Mouse (Mus musculus) liver, adult 2 months (tissue): ENCODE data around the gene Med11. TPM values are rescaled to one million over a fixed set of nuclear protein-coding genes. Genes with fewer than 3 reads are reported as not detected.
"Not testable (repeated sequence)": the region's sequence is repeated elsewhere in the genome, so short reads cannot be mapped to it uniquely, and the experiment has no call there.

Source experiments
- DNase-seq: peaks from one replicate; pipeline ENCODE4 v3.0.0-alpha.2; 2011; ENCODE audit warnings: low read depth, low spot score; ENCODE audit errors: extremely low read depth
- H3K27ac ChIP-seq: fragments of 200-500 bp; replicated peaks from 2 replicates; pipeline ENCODE4 v1.5.1; 2012; ENCODE audit warnings: low read depth, mild to moderate bottlenecking, control low read depth, inconsistent platforms, low read length; ENCODE audit not compliant: insufficient read depth
- H3K27me3 ChIP-seq: fragments of 200-500 bp; 2 replicates; pipeline ENCODE4 v1.6.1; 2012; ENCODE audit warnings: mild to moderate bottlenecking, moderate library complexity, low read length, inconsistent platforms; ENCODE audit not compliant: control insufficient read depth, insufficient read depth
- H3K36me3 ChIP-seq: fragments of 200-500 bp; 2 replicates; pipeline ENCODE4 v1.6.1; 2012; ENCODE audit warnings: low read length, inconsistent platforms; ENCODE audit not compliant: control insufficient read depth, insufficient read depth
- H3K4me1 ChIP-seq: fragments of 200-500 bp; 2 replicates; pipeline ENCODE4 v1.6.1; 2011; ENCODE audit warnings: low read length; ENCODE audit not compliant: control insufficient read depth, insufficient read depth
- H3K4me3 ChIP-seq: fragments of 200-500 bp; 2 replicates; pipeline ENCODE4 v1.5.1; 2011; ENCODE audit warnings: low read depth, mild to moderate bottlenecking, control low read depth, low read length, moderate library complexity; ENCODE audit not compliant: insufficient read depth
- H3K79me2 ChIP-seq: fragments of 200-500 bp; 2 replicates; pipeline ENCODE4 v1.6.1; 2012; ENCODE audit warnings: inconsistent platforms, mild to moderate bottlenecking, low read length, moderate library complexity; ENCODE audit not compliant: control insufficient read depth, insufficient read depth
- H3K9ac ChIP-seq: fragments of 200-500 bp; 2 replicates; pipeline ENCODE4 v1.6.1; 2012; ENCODE audit warnings: low read depth, mild to moderate bottlenecking, control low read depth, inconsistent platforms, low read length
- CTCF ChIP-seq: fragments of 200-500 bp; IDR thresholded peaks from 2 replicates; pipeline ENCODE4 v1.5.1; 2011; ENCODE audit warnings: low read depth, low read length, control low read depth
- POLR2A ChIP-seq: fragments of 200-500 bp; IDR thresholded peaks from 2 replicates; pipeline ENCODE4 v1.6.1; 2011; ENCODE audit warnings: low read length, control low read depth; ENCODE audit not compliant: insufficient read depth; ENCODE audit errors: extremely low read depth
- WGBS: fragments of 180-500 bp; shearing (Covaris S2); methylation state at CpG from one replicate; pipeline ENCODE4 v1.1.7; 2018; 5-methylcytosine and 5-hydroxymethylcytosine counted together
- polyA plus RNA-seq: library from polyadenylated mRNA; depleted of rRNA; stranded (reverse); fragments of >200 nt; gene quantifications from 2 replicates; pipeline ENCODE4 v1.2.3, GENCODE M21; 2012
- total RNA-seq: library from RNA; depleted of rRNA; stranded (reverse); fragments of >200 nt; gene quantifications from 2 replicates; pipeline ENCODE4 v1.2.3, GENCODE M21; 2014

The Med11 gene
- total and polyA plus RNA-seq, 2 experiments, result 10.4 to 11.2 TPM

GRCm38 (mm10) chr11:70465824-70466223 lies 14.1 kb downstream of the Med11 start:
- peaks cover 4% of the 10 kb centered on the region for H3K4me1 ChIP-seq
- TF ChIP-seq POLR2A, result no peak
- no peak for TF ChIP-seq CTCF
- no peaks in the 10 kb centered on the region for H3K36me3 ChIP-seq
- H3K4me3 ChIP-seq, result peak overlapping the region; percentile 37; the same call in 1 of the 2 replicates
- no peaks in the 10 kb centered on the region for H3K79me2 ChIP-seq
- no peak overlapping the region for H3K27ac ChIP-seq
- H3K9ac ChIP-seq, result peak overlapping the region; percentile 55
- no peaks in the 10 kb centered on the region for H3K27me3 ChIP-seq
- DNase-seq, result no peak
- WGBS, result 29% methylated on average over 23 of the region's 23 CpGs

GRCm38 (mm10) chr11:70467902-70468619 lies 16.3 kb downstream of the Med11 start:
- Histone ChIP-seq H3K27ac (peak overlapping the region; percentile 88), H3K4me1 (peaks cover 4% of the 10 kb centered on the region), H3K79me2 (no peaks in the 10 kb centered on the region), H3K36me3 (no peaks in the 10 kb centered on the region), H3K4me3 (no peak overlapping the region), H3K9ac (no peak overlapping the region), H3K27me3 (no peaks in the 10 kb centered on the region)
- WGBS, result 55% methylated on average over 5 of the region's 5 CpGs
- TF ChIP-seq POLR2A, result no peak
- no peak for TF ChIP-seq CTCF
- DNase-seq, result no peak

DNA sequence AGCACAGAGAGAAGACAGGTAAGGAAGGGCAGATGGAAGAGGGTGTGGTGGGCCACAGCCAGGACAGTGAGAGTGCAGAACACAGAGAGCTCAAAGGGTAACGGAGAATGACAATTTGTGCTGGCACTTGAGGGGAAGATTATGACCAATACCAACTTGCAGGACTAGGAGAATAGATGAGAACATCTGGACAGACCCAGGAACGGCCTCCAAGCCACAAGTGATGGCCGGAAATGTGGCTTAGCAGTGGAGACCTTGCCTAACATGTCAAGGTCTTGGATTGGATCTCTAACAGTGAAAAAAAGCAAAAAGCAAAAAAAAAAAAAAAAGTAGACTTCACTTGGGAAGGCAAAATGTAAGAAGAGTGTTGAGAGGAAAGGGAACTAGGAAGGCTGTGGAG lies 18.0 kb downstream of the Med11 start:
- H3K9ac ChIP-seq, result no peak overlapping the region

GRCm38 (mm10) chr11:70472716-70473115 lies 21.0 kb downstream of the Med11 start:
- H3K36me3 ChIP-seq, result no peaks in the 10 kb centered on the region
- no peak overlapping the region for H3K9ac ChIP-seq
- TF ChIP-seq CTCF (no peak), POLR2A (no peak)
- H3K27ac ChIP-seq, result no peak overlapping the region
- H3K27me3 ChIP-seq, result no peaks in the 10 kb centered on the region
- no peaks in the 10 kb centered on the region for H3K79me2 ChIP-seq
- peaks cover 2% of the 10 kb centered on the region; the same call in 1 of the 2 replicates for H3K4me1 ChIP-seq
- no peak overlapping the region for H3K4me3 ChIP-seq
- no peak for DNase-seq

More for the DNA sequence above, 18.0 kb downstream of the Med11 start:
- Histone ChIP-seq H3K27ac (peak overlapping the region; percentile 44; the same call in 1 of the 2 replicates), H3K27me3 (no peaks in the 10 kb centered on the region), H3K79me2 (no peaks in the 10 kb centered on the region), H3K4me1 (peaks cover 4% of the 10 kb centered on the region), H3K36me3 (no peaks in the 10 kb centered on the region), H3K4me3 (no peak overlapping the region)
- no peak for TF ChIP-seq CTCF
- no peak for TF ChIP-seq POLR2A
- 79% methylated on average over 3 of the region's 3 CpGs for WGBS
- no peak for DNase-seq

- not testable (repeated sequence) for H3K27ac ChIP-seq
- WGBS, result 88% methylated on average over 5 of the region's 5 CpGs
Observed at GRCm38 (mm10) chr11:70473291-70473690, 21.6 kb downstream of the Med11 start.

GRCm38 (mm10) chr11:70474872-70475534 lies 23.3 kb downstream of the Med11 start:
- TF ChIP-seq POLR2A (no peak), CTCF (no peak)
- H3K4me3 ChIP-seq, result no peak overlapping the region
- 56% methylated on average over 12 of the region's 12 CpGs for whole genome bisulfite sequencing
- H3K79me2 ChIP-seq, result no peaks in the 10 kb centered on the region
- no peak for DNase-seq
- no peaks in the 10 kb centered on the region for H3K27me3 ChIP-seq
- no peaks in the 10 kb centered on the region for H3K36me3 ChIP-seq
- no peak overlapping the region for H3K9ac ChIP-seq
- no peaks in the 10 kb centered on the region for H3K4me1 ChIP-seq
- no peak overlapping the region for H3K27ac ChIP-seq

More at GRCm38 (mm10) chr11:70473291-70473690, 21.6 kb downstream of the Med11 start:
- H3K4me1 ChIP-seq, H3K9ac ChIP-seq, H3K27me3 ChIP-seq, H3K4me3 ChIP-seq, DNase-seq, H3K36me3 ChIP-seq, H3K79me2 ChIP-seq: not testable (repeated sequence)
